Mouse (Mus musculus) spleen, adult 2 months (tissue): ENCODE measurements around the gene Ccdc194.

ENCODE experiments used
- CTCF ChIP-seq: fragments of 200-500 bp; IDR thresholded peaks from 2 replicates; pipeline ENCODE4 v1.5.1; 2011; ENCODE audit warnings: mild to moderate bottlenecking, inconsistent platforms; ENCODE audit not compliant: insufficient read depth, insufficient read length, insufficient replicate concordance; ENCODE audit errors: extremely low read depth
- POLR2A ChIP-seq: fragments of 200-500 bp; IDR thresholded peaks from 2 replicates; pipeline ENCODE4 v1.6.1; 2011; ENCODE audit warnings: low read depth, low read length, inconsistent platforms

DNA sequence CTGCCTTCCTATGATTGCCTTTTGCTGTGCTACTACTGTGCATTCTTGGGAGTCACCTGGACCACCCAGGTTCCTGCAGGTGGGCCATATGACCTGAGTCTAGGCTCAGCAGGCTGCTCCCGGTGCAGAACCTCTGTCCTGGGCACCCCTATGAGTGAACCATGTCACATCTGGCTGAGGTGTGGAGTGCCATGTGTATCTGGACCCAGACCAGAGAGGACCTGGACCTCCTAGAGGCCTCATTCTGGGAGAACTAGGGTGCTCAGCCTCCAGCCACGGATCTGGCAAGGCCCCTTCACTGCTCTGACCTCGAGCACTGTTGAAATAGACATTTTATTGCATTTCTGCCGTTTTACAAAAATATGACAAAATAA, 49.8 kb downstream of the Ccdc194 start:
- TF ChIP-seq CTCF (no peak), POLR2A (no peak)
